Mouse (Mus musculus) cerebellum, postnatal 4 days (tissue): ENCODE measurements at regions not wholly inside any gene's neighbourhood (a gene's known extent, or its start where the extent isn't known, plus 50 kb on each side); places are given as distances from the start of the nearest gene placed in this dataset.
A peak's percentile ranks its signal among the peaks of the same experiment; 100 is the strongest.

ENCODE experiments used
- DNase-seq, 2 experiments: peaks; one replicate each; pipeline ENCODE4 v3.0.0; 2022; ENCODE audit warnings: low spot score in 2 of 2, mixed read lengths in 1 of 2

DNA sequence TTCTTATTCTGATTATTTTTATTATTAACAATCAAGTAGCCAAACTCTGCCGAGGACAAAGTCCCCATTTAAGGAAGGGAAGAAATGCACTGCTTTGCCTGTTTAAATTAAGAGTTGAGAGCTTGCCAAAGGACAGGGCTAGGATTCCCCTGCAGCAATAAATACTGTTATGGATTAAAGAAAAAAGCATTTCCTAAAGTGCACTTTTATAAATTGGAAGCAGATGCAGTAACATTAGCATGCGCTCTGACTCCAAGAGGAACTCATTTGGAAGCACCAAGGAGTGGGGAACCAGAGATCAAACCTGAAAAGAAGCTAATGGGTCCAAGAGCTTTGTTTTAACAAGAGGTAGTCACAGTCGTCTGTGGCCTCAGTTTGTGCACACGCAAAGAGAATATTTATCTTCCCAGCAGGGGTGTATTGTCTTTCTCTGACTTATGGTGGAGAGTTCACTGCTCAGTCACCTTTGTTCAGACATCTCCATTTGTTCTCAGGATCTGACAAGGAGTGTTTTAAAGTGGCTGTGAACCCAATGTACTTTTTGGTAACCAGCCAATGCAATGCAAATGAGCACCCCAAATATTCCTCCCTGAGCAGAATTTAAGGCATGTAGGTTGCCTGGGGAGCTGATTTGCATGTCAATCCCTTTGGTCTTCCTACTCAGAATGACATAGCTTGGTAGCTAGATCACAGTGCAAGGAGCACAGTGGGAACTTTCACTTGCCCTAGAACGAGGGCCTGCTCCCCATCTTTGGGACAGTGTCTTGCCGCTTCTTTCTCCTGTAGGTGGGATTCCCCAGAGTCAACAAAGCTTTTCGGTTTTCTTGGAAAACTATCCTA, 119.1 kb upstream of the Nbea start:
- no peak for DNase-seq

DNA sequence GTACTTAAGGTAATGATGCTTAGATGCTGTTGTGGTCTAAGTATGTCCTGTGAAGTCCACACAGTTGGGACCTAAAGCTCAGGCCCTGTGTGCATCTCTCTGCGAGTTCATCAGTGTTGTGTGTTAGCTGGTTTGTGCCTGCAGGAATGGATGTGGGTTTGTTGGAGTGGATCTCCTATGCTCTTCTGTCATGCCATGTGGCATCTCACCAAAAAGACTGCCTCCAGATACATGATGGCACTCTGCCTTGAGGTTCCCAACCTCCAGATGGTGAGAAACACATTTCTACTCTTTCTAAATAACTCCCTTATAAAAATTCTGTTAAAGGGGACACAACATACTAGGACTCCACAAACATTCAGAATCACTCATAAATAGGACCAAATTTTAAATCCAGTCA, 117.3 kb upstream of the Nbea start:
- peak in 1 of 2 experiments; percentile 10 for DNase-seq

DNA sequence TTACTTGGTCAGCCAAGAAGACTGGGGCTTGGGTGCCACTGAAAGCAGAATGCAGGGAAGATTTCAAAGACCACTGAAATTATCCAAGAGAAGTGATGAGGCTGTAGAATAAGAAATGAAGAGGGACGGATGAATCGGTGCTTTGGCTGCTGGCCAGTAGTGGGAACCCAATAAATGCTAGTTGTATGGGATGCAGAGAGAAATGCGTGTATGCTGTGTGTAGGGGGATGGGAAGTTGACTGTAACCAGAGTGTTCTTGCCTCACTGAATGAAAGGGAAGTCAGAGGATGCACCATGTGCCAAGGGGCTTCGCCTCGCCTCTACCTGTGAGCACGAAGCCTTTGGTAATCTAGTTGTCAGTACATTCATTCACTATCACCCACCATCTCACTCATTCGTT, 112.1 kb upstream of the Nbea start:
- DNase-seq = no peak

DNA sequence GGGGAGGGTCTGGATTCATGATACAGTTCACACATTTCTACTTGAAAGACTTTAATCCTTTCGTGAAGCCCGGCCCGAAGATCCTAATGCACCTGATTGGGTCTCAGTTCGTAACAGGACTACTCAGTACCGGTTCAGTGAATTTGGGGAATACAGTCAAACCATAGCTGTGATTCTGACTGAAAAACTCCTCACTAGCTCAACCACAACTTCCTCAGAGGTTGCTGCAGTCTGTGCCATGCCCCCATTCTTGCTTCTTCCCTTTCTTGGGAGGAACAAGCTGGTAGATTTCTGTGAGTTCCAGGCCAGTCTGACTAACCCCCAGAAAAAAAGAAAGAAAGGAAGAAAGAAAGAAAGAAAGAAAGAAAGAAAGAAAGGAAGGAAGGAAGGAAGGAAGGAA, 98.0 kb upstream of the Nbea start:
- no peak for DNase-seq

DNA sequence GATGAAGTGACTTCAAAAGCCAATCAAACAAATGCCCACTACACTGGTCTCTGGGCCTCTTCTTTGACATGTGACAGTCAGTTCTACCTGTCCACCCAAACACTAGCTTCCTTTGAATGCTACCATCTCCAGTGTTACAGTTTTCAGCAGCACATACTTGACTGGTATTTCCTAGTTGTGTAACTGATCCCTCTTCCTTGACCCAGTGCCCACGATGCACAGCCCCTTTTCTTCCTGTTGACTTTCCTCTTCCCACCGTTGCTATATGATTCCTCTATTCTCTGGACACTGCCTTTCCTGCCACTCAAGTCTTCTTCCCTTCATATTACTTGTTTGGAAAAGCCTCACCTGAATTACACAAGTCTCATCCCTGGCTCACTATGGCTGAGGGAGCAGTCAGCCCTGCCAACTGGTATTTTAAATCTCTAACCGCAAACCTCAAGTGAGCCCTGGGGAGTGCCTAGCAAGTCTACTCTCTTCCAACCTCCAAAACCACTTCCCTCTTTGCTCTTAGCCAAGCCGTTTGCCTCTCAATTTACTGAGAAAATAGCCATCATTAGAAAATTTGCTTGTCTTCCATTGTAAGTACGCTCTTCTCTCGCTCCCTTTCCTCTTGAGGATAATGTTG, 96.9 kb upstream of the Nbea start:
- DNase-seq = no peak

DNA sequence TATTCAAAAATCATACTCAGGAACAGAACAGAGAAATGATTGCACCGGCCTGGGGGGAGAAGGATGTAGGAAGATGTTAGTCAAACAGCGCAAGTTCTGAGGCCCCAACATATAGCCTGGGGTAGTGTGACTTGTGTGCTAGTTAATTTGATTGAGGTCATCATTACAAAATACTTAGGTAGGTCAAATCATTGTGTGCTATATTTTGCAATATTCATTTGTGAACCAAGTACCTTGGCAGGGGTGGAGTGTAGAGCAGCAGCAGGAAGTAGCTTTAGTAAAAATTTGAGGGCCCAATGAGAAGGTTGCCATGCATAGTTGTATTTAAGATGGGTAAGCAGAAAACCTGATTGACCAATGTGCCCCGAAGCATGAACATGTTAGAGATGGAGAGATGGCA, 89.1 kb upstream of the Nbea start:
- DNase-seq = no peak

DNA sequence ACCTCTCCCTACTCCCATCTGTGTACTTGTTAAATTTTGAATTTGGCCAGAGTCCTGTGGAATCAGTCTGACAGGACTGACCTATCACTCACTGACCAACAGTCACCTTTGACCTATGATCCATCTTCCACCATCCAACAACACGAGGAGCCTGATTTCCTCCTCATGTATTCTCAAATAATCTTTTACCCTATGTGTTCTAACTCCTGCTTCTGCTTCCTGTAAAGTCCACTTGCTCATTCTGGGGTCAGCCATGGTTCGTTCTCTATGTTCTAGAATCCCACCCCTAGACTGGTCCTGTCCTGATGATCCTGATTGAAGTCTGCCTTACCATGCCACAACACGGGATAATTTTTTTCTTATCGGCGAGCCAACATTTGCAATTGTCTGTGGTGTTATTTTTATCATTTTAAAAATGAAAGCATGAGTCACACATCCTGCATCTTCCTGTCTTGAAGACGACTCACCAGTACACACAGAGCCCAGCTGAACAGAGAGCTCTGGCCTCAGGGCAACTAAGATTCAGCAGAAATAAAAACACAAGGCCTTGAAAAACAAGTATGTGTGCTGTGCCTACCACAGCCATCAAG, 86.8 kb upstream of the Nbea start:
- no peak for DNase-seq

DNA sequence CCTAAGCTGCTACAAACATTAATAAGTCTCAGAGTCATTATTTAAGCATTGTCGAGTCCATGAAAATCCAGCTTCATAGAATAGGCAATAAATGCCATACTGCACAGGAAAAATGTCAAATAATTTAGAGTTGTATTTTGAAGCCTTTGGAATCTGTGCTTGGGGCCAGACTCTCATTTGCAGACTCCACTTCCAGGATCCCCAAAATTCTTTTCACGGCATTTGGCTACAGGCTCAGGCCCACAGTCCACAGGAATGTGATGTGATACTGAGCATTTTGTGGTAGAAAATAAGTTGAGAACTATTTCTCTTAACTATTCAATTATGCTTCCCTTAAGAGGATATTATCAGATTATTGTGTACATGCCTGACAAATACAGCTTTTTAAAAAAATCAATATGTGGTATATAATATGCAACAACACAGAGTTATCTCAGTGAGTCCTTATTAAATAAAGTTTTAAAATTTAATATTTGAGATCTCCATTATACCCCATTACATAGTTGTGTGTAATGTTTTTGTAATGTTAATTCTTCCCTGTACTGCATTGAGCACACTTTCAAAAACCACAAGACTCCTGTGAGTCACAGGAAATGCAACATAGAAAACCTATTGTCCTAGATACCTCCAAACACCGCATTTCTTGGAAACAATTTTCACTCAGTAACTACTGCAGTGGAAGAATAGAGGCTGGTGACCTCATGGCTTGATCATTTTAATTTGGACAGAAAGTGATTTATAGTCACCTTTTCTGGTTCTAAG, 78.5 kb upstream of the Nbea start:
- DNase-seq = no peak

DNA sequence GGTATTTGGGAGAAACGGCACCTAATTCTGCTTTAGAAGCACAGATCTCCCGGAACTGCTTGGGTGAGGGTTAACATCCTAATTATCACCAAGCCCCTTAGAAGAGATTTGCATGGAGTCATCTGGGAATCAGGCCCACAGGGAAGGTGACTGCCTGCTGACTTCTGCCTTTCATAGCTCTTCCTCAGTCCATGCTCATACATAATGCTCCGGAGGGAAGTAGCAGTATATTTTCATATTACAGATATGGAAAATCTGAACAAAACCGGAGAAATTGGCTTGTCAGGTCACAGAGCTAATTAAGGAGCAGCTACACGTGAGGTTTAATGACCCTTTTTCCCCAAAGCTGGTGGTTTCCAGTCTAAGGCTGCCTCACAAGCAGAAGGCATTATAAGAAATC, 72.8 kb upstream of the Nbea start:
- no peak for DNase-seq

DNA sequence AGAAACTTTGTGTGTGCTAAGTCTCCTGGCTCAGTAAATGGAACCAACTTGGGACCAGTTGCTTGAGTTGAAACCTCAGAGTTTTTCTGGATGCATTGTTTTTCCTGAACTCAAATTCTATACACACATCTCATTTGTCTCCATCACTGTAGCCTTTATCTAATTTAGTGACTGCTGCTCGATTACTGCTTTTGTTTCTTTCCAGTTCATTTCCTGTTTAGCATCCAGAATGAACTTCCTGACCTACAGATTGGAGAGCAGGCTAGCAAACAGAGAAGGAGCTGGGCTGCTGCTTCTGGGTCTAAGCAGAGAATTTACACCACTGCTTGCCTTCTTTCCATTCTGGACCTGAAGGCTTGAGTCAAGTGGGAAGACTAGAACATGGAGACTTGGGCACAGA, 60.9 kb upstream of the Nbea start:
- no peak for DNase-seq

DNA sequence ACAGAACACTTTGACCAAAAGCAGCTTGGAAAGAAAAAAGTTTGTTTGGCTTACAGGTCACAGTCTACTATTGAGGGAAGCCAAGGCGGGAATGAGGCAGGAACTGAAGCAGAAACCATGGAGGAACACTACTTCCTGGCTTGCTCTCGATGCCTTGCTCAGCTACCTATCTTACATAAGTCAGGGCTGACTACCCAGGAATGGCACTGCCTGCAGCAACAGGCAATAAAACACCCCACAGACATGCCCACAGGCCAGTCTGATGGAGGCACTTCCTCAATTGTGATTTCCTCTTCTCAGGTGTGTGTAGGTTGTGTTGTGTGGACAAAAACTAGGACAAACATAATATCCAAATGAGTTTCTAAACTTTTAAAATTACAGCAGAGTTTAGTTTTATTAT, 54.7 kb upstream of the Nbea start:
- DNase-seq = no peak

DNA sequence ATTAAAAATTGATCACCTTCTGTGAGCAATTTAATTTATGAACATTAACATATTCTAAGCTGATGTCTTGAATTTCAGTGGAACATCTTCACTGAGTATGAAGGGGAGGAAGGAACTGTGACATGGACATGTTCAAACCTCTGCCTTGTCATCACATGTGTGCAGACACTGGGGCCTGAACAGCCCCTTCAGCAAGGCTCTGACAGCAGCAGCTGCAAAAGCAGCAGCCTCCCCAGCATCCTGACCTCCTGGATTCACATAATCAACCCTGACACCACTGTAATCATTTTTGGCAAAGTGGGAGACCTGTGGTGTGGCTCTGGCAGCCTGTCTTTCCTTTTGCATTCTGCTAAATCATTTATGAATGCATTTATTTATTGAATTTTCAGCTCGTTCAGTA, 52.7 kb upstream of the Nbea start:
- no peak for DNase-seq
